Mouse (Mus musculus): ENCODE measurements around the gene Hoxa3. TPM values are rescaled to one million over a fixed set of nuclear protein-coding genes. Genes with fewer than 3 reads are reported as not detected.

Hoxa3 gene
- total RNA-seq, 2 experiments from 2014 or later: not detected

DNA sequence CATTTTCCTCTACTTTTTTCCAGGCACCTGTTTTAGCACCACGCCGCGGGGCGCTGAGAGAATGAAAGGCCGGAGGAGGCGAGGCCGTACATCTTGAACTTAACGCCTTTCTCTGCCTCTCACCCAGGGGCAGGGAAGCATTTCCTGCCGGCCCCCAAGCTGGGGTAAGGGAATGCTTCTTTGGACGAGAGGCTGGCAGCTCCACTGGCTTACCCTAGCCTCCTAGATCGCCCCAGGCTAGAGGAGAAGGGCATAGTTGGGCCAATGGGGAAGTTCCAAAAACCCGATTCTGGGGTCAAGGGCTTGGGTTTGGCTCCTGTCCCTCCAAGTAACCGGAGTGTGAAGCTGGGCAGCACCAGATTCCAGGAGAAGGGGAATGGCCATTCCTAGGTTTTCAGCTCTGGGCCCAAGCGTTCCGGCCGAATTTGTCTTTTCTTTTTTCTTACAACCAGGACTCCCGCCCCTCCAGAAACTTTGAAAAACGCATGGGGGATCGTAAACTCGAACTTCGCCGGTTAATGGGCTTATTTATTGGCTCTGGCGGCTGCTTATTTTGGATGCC, 19.9 kb upstream of the Hoxa3 start:
- no peak for DNase-seq (ENCODE audit: low spot score in 2 of 2)

DNA sequence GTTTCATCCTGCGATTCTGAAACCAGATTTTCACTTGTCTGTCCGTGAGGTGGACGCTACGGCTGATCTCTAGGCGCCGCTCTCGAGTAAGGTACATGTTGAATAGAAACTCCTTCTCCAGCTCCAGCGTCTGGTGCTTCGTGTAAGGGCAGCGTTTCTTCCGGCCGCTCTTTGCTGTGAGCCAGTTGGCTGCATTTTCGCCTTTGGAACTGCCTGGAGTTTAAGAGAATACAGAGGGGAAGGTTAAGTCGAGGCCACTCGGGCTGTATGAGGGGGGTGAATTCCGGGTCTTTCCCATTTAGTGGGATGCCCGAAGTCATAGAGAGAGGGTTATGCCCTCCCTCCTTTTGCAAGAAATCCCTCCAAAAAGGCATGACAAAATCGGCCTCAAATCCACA, 19.4 kb upstream of the Hoxa3 start:
- DNase-seq (ENCODE audit: low spot score in 2 of 2): no peak

GRCm38 (mm10) chr6:52231885-52232567, 18.9 kb upstream of the Hoxa3 start:
- no peak for DNase-seq (ENCODE audit: low spot score in 2 of 2)

GRCm38 (mm10) chr6:52230516-52231165, 17.5 kb upstream of the Hoxa3 start, which contains the start of gene Hoxa9:
Gene Hoxa9 (minus strand): TSS chr6:52231089.
- DNase-seq (ENCODE audit: low spot score in 2 of 2): no peak

DNA sequence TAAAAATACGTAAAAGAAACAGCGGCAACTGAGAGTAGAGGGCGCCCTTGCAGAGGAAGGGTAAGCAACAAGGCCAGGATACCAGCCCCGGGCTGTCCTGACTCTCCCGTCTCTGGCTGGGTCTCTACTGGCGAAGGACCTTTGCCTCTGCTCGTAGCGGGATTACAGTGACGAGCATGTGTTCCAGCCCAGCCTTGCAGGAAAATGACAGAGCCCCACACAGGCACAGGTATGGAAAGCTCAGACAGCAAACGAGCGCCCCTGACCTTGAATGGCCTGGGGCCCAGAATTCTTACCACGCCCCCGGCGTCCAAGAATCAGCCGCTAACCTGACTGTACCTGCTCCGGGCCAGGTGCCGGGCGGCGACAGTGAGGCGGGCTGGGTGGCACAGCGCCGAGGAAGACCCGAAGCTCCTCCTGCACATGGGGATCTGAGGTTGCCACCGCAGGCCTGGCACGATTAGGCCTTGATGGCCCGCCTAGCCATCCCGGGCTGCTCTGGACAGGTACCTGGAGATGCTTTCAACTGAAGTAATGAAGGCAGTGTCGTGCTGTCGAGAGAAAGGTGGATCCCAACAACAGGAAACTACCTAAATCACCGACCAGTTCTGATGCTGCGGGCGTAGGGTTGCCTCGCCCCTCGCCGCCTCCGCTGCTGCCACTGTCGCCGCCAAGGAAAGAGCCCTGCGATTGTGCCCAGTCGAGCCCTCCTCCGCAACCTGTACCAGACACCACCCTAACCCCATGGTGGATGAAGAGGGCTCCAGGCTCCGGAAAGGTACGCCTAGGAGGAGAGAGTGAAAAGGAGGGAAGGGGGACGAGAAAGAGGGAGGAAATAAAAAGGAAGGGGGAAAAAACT, 16.7 kb upstream of the Hoxa3 start:
- DNase-seq (ENCODE audit: low spot score in 2 of 2): no peak

DNA sequence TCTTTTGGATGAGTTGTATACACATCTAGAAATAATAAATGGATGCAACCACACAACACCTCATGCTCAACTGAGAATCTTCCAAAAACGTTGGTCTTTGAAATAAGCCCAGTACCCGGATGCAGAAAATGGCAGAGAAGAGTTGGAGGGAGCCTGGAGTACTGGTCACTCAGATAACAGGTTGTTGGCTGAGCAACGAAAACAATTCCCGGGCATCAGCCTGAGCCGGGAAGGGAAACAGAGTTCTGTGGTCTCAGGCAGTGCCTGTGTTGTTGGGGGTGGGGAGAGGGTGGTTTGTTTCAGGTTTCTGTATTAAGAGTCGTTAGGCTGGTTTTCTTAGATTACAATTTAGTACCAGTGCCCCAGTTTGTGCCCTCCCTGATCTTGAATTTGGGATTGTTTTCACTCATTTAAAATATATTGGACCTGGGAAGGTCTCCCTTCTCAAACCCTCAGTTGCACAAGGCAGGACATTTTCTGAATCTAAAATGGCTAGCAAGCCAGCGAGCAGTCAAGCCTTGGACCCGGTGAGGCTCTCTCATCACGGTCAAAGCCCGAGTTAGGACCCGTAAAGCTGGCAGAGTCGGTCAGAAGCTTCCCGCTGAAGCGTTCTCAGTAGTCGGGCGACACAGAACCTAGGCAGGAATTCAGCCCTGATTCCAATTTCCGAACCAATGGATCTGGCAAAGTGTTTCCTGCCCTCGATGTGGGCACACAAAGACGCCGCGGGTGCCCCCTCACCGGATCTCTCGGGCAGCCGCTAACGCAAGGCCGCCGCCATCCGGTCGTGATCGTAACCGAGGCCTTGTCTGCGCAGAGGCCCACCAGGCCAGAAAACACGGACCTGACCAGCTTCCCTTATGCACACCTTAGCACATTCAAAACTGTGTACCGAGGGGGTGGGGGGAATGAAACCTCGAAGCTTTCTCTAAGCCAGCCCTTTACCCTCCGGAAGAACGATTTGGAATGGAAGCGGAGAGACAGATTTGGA, 15.6 kb upstream of the Hoxa3 start:
- no peak for DNase-seq (ENCODE audit: low spot score in 2 of 2)

DNA sequence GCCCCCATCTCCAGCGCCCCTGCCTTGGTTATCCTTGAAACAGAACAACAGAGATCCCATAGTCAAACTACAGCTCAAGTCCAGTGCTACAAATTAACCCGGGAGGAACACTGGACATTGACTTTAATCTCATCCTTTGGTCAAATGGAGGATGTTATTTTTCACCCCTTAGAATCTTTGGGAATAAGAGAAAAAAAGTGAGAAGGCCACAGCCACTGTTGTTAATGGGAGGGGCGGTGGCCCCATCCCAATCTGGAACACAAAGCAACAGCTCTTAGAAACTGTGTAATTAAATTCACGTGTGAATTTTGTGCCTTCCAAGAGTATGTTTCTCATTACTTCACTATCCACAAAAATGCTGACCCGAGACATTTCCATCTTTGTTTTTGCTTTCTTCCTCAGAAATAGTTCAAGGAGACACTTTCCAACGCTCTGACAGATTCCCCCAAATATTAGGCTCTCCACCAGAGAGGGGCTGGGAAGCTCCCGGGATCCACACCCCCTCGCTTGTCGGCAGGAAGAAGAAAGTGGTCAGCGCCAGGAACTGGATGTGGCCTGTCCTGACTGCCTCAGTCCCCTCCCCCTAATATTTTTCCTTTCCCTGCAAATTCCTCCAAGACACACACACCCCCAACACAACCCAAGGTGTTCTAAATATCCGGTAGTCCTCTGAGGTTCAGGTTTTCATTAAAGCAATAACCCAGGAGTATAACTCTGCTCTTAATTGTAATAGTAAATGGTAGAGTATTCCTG, 14.5 kb upstream of the Hoxa3 start:
- no peak for DNase-seq (ENCODE audit: low spot score in 2 of 2)

DNA sequence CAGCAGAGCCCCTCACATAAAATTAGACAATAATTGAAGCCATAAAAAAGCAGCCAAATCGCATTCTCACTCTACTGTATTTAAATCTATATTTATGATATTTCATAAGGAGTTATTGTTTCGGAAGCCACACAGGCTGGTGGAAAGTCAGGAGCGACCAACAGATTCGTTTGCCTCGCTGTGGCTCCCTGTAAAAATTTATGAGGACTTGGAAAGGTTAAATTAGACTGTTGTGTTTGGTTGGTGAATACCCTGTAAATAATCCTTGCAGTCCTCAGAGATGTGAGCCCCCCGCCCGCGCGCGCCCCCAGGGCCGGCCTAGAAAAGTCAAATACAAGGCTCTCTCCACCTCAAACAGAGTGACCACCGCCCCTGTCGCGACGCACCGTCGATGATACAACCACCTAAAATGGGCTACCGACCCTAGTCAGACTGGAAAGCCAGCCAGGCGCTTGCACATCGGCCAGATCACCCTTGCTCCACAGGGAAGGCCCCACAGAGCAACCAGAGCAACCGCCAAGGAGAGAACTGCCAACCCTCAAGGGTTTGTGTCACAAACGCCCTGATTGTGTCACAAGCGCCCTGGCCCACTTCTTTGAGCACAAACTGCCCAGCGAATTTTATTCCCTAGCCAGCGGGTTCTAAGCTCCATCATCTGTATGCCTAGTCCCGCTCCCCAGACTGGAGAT, 13.6 kb upstream of the Hoxa3 start:
- no peak for DNase-seq (ENCODE audit: low spot score in 2 of 2)

- DNase-seq (ENCODE audit: low spot score in 2 of 2): no peak
These were observed 12.8 kb upstream of the Hoxa3 start for GRCm38 (mm10) chr6:52225612-52226568.

GRCm38 (mm10) chr6:52224895-52225611, 11.9 kb upstream of the Hoxa3 start:
- DNase-seq (ENCODE audit: low spot score in 2 of 2): no peak

DNA sequence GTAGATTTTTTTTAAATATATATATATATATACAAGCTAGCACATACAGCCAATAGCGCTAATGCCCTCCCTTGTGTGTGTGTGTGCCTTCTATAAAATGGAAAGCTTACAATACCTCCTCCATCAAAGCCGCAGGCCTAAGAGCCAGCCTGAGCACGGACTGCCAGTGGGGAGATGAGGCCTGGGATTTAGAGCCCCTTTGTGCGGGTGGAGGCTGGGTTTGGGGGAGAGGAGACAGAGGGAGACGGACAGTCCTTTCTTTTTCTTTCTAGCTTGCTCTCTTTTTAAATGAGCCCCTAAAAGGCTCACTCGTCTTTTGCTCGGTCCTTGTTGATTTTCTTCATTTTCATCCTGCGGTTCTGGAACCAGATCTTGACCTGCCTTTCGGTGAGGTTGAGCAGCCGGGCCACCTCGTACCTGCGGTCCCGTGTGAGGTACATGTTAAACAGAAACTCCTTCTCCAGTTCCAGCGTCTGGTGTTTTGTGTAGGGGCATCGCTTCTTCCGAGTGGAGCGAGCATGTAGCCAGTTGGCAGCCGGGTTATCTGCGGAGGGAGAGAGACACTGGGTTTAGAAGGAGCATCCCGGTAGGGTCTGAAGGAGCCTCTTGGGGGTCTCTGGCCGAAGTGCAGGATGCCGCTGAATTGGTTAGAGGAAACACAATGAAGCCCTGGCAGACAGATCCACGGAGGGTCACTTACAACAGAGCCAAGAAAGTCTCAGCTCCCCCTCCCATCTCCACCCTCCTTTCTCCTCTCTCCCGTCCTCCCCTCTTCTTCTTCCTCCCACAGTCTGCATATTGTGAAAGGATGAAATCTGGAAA, 11.0 kb upstream of the Hoxa3 start:
- no peak for DNase-seq (ENCODE audit: low spot score in 2 of 2)

GRCm38 (mm10) chr6:52222729-52223128, 9.6 kb upstream of the Hoxa3 start:
- DNase-seq (ENCODE audit: low spot score in 2 of 2): no peak

DNA sequence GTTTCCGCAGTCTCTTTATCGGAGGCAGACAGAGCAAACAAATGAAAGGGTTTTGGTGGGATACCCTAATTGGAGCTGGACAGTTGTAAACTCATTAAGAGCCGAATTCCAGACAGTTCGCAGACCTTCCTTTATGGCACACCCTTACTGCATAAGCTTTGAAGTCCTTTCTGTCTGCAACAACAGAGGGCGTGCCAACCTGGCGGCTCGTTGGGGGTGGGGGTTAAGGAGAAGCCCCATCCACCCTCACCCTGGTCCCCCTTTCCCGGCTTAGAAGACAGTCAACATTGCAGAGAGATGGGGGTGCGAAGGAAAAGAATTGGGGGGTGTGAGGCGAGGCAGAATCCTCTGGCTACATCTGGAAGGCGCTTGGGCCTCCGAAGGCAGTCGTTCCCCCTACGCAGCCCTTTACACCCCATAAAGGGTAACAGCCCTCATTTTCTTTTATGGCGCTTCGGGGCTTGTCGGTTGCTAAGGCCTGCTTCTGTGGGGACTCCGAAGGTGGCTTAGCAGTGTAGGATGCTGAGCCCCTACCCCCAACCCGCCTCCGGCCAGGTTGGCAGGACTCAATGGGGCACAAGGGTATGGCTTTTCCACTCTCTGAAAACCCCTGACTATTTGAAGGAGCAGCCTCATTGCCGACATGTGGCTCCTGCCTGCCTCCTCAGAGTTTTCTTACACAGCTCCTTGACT, 9.0 kb upstream of the Hoxa3 start:
- DNase-seq (ENCODE audit: low spot score in 2 of 2): no peak

- peak; percentile 76 to 84 for DNase-seq (ENCODE audit: low spot score in 2 of 2)
These were observed 8.3 kb upstream of the Hoxa3 start, which contains the start of gene Hoxa7 for GRCm38 (mm10) chr6:52221337-52221992. Gene Hoxa7 (minus strand): TSS chr6:52221854.

- no peak for DNase-seq (ENCODE audit: low spot score in 2 of 2)
These were observed 7.8 kb upstream of the Hoxa3 start for GRCm38 (mm10) chr6:52220865-52221310.
